Mouse (Mus musculus) cerebellum, adult 2 months (tissue): Measurements from ENCODE around the gene Pbx3.

Experiments used
- CTCF ChIP-seq: fragments of 200-500 bp; IDR thresholded peaks from 2 replicates; pipeline ENCODE4 v1.5.1; 2011; ENCODE audit warnings: low read depth, mild to moderate bottlenecking, control low read depth, low read length, moderate library complexity, borderline replicate concordance; ENCODE audit not compliant: insufficient read depth
- POLR2A ChIP-seq: fragments of 200-500 bp; IDR thresholded peaks from 2 replicates; pipeline ENCODE4 v1.6.1; 2011; ENCODE audit warnings: low read length, control low read depth, borderline replicate concordance; ENCODE audit not compliant: insufficient read depth

DNA sequence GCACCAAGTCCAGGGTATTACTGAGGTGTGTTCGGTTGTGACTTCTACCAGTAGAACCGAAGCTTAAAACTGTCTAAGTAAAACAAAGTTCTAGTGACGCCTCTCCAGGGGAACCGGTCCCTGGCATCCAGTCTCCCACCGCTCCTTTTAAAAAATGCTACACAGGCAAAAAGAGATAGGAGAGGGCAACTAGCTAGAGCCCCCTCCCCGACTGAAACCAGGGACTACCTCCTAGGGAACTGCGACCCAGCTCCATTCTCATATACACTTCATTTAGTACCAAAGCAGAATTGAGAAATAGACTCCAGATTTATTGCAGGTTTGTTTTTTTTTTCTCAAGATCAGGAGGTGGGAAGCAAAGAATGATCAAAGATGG lies 2.6 kb downstream of the Pbx3 start:
- TF ChIP-seq POLR2A, result no peak
- no peak for TF ChIP-seq CTCF
